Mouse (Mus musculus) forebrain, embryonic 12.5 days (tissue): ENCODE results near the gene Hsd17b6. TPM values are rescaled to one million over a fixed set of nuclear protein-coding genes. Genes with fewer than 3 reads are reported as not detected.

Experiments used
- ATAC-seq: fragments of 200-750 bp; cut with Nextera tagmentation; 2 replicates; pipeline ENCODE4 v1.8.0; 2017; ENCODE audit warnings: moderate TSS enrichment; ENCODE audit not compliant: low FRiP score
- H3K27ac ChIP-seq: fragments of 300-500 bp; sonication (generic); 2 replicates; pipeline ENCODE4 v1.5.1; 2016; ENCODE audit warnings: mild to moderate bottlenecking
- H3K27me3 ChIP-seq: fragments of 300-500 bp; sonication (generic); 2 replicates; pipeline ENCODE4 v1.6.1; 2016; ENCODE audit warnings: mild to moderate bottlenecking
- H3K36me3 ChIP-seq: fragments of 300-500 bp; sonication (generic); replicated peaks from 2 replicates; pipeline ENCODE4 v1.6.1; 2016; ENCODE audit warnings: mild to moderate bottlenecking
- H3K4me1 ChIP-seq: fragments of 300-500 bp; sonication (generic); 2 replicates; pipeline ENCODE4 v1.6.1; 2016
- H3K4me2 ChIP-seq: fragments of 300-500 bp; sonication (generic); 2 replicates; pipeline ENCODE4 v1.6.1; 2016; ENCODE audit warnings: mild to moderate bottlenecking, moderate library complexity
- H3K4me3 ChIP-seq: fragments of 300-500 bp; sonication (generic); replicated peaks from 2 replicates; pipeline ENCODE4 v1.5.1; 2016; ENCODE audit warnings: mild to moderate bottlenecking
- H3K9ac ChIP-seq: fragments of 300-500 bp; sonication (generic); 2 replicates; pipeline ENCODE4 v1.6.1; 2016; ENCODE audit warnings: mild to moderate bottlenecking
- H3K9me3 ChIP-seq: fragments of 300-500 bp; sonication (generic); 2 replicates; pipeline ENCODE4 v1.6.1; 2016
- WGBS: fragments of 180-500 bp; shearing (Covaris S2); methylation state at CpG from one replicate; pipeline ENCODE4 v1.1.7; 2016; 5-methylcytosine and 5-hydroxymethylcytosine counted together
- polyA plus RNA-seq: library from polyadenylated mRNA; unstranded; fragments of >200 nt; fragmentation: Nextera tagmentation; extraction: Ambion mirVana; gene quantifications from 2 replicates; pipeline ENCODE4 v1.2.1, GENCODE M21; 2016

Hsd17b6 gene
- polyA plus RNA-seq, 1 experiment from 2014 or later = not detected

DNA sequence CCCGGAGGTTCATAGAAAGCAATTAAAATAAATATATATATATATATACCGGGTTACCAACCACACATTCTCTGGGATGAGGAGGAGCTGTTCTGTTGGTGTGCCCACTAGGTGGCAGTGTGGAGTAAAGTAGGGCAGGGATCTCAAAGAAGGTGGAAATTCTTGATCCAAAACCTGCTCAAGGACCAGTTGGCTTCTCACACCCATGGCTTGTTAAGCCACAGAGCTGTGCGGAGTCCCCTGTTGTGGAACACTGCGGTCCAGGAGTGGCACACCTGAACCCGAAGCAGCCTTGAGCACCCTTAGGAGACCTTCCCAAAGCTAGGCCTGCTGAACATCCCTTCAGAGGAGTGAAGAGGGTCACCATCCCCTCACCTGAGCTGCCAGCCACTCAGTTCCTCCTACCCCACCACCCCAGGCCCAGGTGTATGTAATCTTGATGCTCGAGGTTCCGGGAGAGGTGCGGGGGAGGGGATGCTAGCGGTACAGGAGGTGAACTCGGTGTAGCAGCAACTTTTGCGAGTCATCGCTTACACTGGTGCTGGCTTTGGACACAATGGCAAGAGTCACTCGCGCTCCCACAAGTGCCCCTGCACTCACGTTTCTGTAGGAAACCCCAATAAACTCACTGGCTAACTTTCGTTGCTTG is 51.1 kb downstream of the Hsd17b6 start:
- Histone ChIP-seq H3K27me3 (no peaks in the 10 kb centered on the region), H3K36me3 (no peaks in the 10 kb centered on the region), H3K4me2 (no peak overlapping the region), H3K27ac (no peak overlapping the region), H3K9me3 (no peaks in the 10 kb centered on the region), H3K9ac (no peak overlapping the region), H3K4me1 (no peaks in the 10 kb centered on the region), H3K4me3 (no peak overlapping the region)
- no peak for ATAC-seq
- 61% methylated on average over 16 of the region's 16 CpGs for WGBS

DNA sequence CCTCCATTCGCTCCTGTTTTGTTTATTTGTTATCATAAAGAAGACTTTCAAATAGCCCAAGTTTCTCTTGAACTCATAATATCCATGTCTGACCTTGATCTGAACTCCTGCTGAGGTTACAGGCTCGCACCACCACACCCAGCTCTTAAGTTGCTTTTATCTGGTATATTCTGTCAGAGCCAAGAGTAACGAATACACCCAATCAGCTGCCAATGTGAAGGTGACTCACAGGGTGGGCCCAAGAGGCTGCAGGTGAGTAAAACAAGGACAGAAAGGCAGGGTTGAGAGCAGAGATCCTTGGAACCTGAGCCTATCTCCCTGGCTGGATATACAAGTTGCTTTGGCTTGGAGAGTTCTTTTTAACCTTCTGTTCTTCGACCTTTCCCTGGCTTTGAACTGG is 52.4 kb downstream of the Hsd17b6 start:
- WGBS = 74% methylated on average over 4 of the region's 4 CpGs
- no peak overlapping the region for H3K27ac ChIP-seq
- no peaks in the 10 kb centered on the region for H3K36me3 ChIP-seq
- no peaks in the 10 kb centered on the region for H3K27me3 ChIP-seq
- no peak overlapping the region for H3K9ac ChIP-seq
- no peak overlapping the region for H3K4me3 ChIP-seq
- ATAC-seq = no peak
- H3K4me2 ChIP-seq = no peak overlapping the region
- H3K9me3 ChIP-seq = no peaks in the 10 kb centered on the region
- peaks cover 4% of the 10 kb centered on the region for H3K4me1 ChIP-seq

DNA sequence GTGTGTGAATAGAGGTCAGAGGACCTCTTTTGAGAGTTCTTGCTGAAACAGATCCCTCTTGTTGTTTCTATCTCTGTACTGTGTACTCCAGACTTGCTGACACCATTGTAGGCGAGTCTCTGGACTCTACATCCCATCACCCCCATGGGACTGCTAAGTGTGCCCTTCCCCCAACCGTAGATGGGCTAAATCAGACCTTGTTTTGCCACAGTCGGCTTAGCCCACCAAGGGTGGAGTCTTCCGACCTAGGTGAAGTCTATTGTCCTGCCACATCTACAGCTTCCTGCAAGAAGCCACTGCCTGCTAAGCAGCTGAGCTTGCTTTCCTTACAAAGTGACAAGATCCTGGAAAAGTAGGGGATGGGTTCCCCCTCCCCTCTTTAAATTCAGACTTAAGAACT is 55.6 kb downstream of the Hsd17b6 start:
- Histone ChIP-seq H3K4me1 (peaks cover 4% of the 10 kb centered on the region), H3K9ac (no peak overlapping the region), H3K9me3 (no peaks in the 10 kb centered on the region), H3K27me3 (no peaks in the 10 kb centered on the region), H3K36me3 (no peaks in the 10 kb centered on the region), H3K4me2 (no peak overlapping the region), H3K27ac (no peak overlapping the region), H3K4me3 (no peak overlapping the region)
- no peak for ATAC-seq
- 73% methylated on average over 4 of the region's 4 CpGs for WGBS

DNA sequence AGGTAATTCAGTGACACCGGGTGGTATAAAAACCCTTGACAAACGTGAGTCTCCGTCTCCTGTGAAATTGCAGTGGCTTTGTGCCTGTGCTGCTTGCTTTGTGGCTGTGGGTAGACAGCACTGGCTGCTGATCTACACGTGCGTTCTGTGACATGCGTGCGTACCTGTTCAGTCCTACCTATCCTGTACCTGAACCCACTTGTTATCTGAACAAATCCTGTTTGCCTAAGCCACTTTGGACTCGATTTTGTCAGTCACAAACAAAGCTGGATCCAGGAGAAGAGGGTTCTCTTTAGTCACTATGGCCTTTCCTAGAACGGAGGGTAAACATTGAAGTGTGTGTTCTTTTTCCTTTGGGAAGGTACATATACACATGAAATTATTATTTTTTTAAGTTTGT is 56.0 kb downstream of the Hsd17b6 start:
- 89% methylated on average over 9 of the region's 9 CpGs for WGBS
- Histone ChIP-seq H3K4me2 (no peak overlapping the region), H3K4me1 (peaks cover 4% of the 10 kb centered on the region), H3K27ac (no peak overlapping the region), H3K9me3 (no peaks in the 10 kb centered on the region), H3K4me3 (no peak overlapping the region), H3K27me3 (no peaks in the 10 kb centered on the region), H3K9ac (no peak overlapping the region), H3K36me3 (no peaks in the 10 kb centered on the region)
- ATAC-seq = no peak

DNA sequence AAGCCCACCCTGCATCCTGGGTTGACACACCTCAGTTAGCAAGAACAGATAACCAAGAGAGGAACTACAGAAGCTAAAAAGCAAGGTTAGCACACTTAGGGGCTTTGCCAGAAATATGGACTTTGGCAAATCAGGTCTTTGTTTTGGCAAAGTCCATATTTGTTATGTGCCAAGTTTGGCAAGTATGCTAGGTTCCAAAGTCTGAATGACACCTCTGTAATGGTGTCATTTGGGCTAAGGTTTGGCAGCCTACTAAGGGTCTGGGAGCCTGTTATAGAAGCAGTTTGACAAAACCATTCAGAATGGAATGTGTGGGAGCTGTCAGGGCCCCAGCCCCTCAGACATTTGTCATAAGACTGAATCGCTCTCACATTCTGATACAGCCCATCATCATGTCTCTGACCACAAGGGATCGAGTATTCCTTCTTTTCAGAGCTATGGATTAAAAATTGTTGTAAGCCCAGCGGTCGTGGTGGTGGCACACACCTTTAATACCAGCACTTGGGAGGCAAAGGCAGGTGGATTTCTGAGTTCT is 57.7 kb downstream of the Hsd17b6 start:
- Histone ChIP-seq H3K36me3 (no peaks in the 10 kb centered on the region), H3K4me1 (peaks cover 4% of the 10 kb centered on the region), H3K9me3 (no peaks in the 10 kb centered on the region), H3K4me3 (no peak overlapping the region), H3K27ac (no peak overlapping the region), H3K4me2 (no peak overlapping the region), H3K9ac (no peak overlapping the region), H3K27me3 (no peaks in the 10 kb centered on the region)
- WGBS = 88% methylated on average over 4 of the region's 4 CpGs
- no peak for ATAC-seq

DNA sequence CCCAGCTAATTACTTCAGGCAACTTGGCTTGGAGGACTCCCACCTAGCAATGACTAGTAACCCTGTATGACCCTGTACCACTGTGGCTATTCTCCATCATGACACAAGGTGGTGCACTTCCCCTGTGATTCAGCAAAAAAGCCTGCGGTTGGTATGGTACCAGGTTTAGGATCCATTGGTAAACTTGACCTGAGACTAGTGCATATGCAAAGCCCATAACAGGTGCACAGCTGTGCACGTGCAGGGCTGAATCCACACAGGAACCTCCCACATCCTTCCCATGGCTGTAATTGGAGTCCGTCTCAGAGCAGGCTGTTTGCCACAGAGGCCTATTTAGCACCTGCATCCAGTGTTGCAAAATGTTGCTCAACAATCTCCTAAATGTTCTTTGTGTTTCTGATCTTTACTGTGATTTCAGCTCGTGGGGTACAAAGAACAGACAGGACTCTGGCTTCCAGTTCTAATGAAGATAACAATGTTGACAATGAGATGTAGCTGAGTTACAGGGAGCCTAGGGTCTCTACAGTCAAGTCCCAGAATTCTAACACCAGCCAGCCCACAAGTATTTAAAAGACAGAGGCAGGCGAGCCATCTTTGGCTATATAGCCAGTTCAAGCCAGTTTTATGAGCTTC is 61.9 kb downstream of the Hsd17b6 start:
- H3K27me3 ChIP-seq = no peaks in the 10 kb centered on the region
- H3K4me2 ChIP-seq = no peak overlapping the region
- H3K4me1 ChIP-seq = peaks cover under 1% of the 10 kb centered on the region; the same call in 1 of the 2 replicates
- no peaks in the 10 kb centered on the region for H3K36me3 ChIP-seq
- no peak overlapping the region for H3K4me3 ChIP-seq
- no peak overlapping the region for H3K9ac ChIP-seq
- H3K9me3 ChIP-seq = no peaks in the 10 kb centered on the region
- 34% methylated on average over 5 of the region's 5 CpGs for WGBS
- H3K27ac ChIP-seq = no peak overlapping the region
- peak; percentile 51; the same call in 1 of the 2 replicates for ATAC-seq

Other genes starting within 250 kb of the Hsd17b6 start
- gene Rdh1, start 247.9 kb downstream of the Hsd17b6 start, polyA plus RNA-seq = not detected in 2 replicates
- not detected in 2 replicates for gene Rdh16f1, start 247.8 kb downstream of the Hsd17b6 start, polyA plus RNA-seq
- 0.06 and 0.13 TPM in 2 replicates for gene Rdh9, start 231.2 kb downstream of the Hsd17b6 start, polyA plus RNA-seq
- gene Rdh16, start 206.5 kb downstream of the Hsd17b6 start, polyA plus RNA-seq = not detected in 2 replicates
- gene Rdh19, start 157.7 kb downstream of the Hsd17b6 start, polyA plus RNA-seq = not detected in 2 replicates
- gene Rdh16f2, start 141.1 kb downstream of the Hsd17b6 start, polyA plus RNA-seq = not detected in 2 replicates
- not detected in 2 replicates for gene Rdh7, start 118.8 kb downstream of the Hsd17b6 start, polyA plus RNA-seq
- not detected in 2 replicates for gene Sdr9c7, start 109.1 kb downstream of the Hsd17b6 start, polyA plus RNA-seq
- 100 and 102 TPM in 2 replicates for gene Prim1, start 7.6 kb upstream of the Hsd17b6 start, polyA plus RNA-seq
- gene Naca, start 28.0 kb upstream of the Hsd17b6 start, polyA plus RNA-seq = 758 and 799 TPM in 2 replicates
- 611 and 642 TPM in 2 replicates for gene Ptges3, start 51.3 kb upstream of the Hsd17b6 start, polyA plus RNA-seq
- 2,091 and 2,135 TPM in 2 replicates for gene Atp5b, start 75.7 kb upstream of the Hsd17b6 start, polyA plus RNA-seq
- 14.0 and 14.6 TPM in 2 replicates for gene Baz2a, start 84.0 kb upstream of the Hsd17b6 start, polyA plus RNA-seq
- 19.2 and 20.3 TPM in 2 replicates for gene Rbms2, start 172.7 kb upstream of the Hsd17b6 start, polyA plus RNA-seq
- gene Gls2, start 186.8 kb upstream of the Hsd17b6 start, polyA plus RNA-seq = 0.94 and 1.3 TPM in 2 replicates
- gene Spryd4, start 204.2 kb upstream of the Hsd17b6 start, polyA plus RNA-seq = 21.1 and 21.8 TPM in 2 replicates
- 0.18 and 0.42 TPM in 2 replicates for gene Mip, start 218.2 kb upstream of the Hsd17b6 start, polyA plus RNA-seq
- 74.7 and 77.3 TPM in 2 replicates for gene Timeless, start 224.5 kb upstream of the Hsd17b6 start, polyA plus RNA-seq
- gene Apon, start 246.5 kb upstream of the Hsd17b6 start, polyA plus RNA-seq = 0.54 and 0.87 TPM in 2 replicates